Mouse (Mus musculus) gastrocnemius, adult 18-20 months (tissue): ENCODE data around the gene Sh3bp2. TPM values are rescaled to one million over a fixed set of nuclear protein-coding genes. Genes with fewer than 3 reads are reported as not detected.
A peak's percentile ranks its signal among the peaks of the same experiment; 100 is the strongest.

ENCODE experiments used
- DNase-seq: peaks from one replicate; pipeline ENCODE4 v3.0.0; 2021; ENCODE audit warnings: low spot score
- total RNA-seq, 2 experiments: library from RNA; stranded (reverse); gene quantifications; 2 replicates each; pipeline ENCODE4 v1.2.3; 2021

The Sh3bp2 gene
- total RNA-seq, 2 experiments from 2014 or later = 0.59 to 1.4 TPM

GRCm38 (mm10) chr5:34524511-34524910 is 1.1 kb upstream of the Sh3bp2 start:
- no peak for DNase-seq

GRCm38 (mm10) chr5:34526477-34526775 is 788 bp downstream of the Sh3bp2 start:
- DNase-seq = no peak

- DNase-seq = no peak
Observed at GRCm38 (mm10) chr5:34527352-34527751, 1.7 kb downstream of the Sh3bp2 start.

- no peak for DNase-seq
Observed at GRCm38 (mm10) chr5:34528724-34529123, 3.1 kb downstream of the Sh3bp2 start.

- DNase-seq = no peak
Observed at GRCm38 (mm10) chr5:34530116-34530515, 4.5 kb downstream of the Sh3bp2 start.

- no peak for DNase-seq
Observed at GRCm38 (mm10) chr5:34530687-34531086, 5.0 kb downstream of the Sh3bp2 start.

GRCm38 (mm10) chr5:34533066-34533465 is 7.4 kb downstream of the Sh3bp2 start:
- DNase-seq = no peak

GRCm38 (mm10) chr5:34533820-34534219 is 8.2 kb downstream of the Sh3bp2 start:
- no peak for DNase-seq

GRCm38 (mm10) chr5:34534776-34535581 is 9.3 kb downstream of the Sh3bp2 start:
- DNase-seq = peak; percentile 55

GRCm38 (mm10) chr5:34535831-34536230 is 10.2 kb downstream of the Sh3bp2 start:
- DNase-seq = no peak

GRCm38 (mm10) chr5:34538079-34538478 is 12.4 kb downstream of the Sh3bp2 start:
- no peak for DNase-seq

GRCm38 (mm10) chr5:34538527-34538926 is 12.9 kb downstream of the Sh3bp2 start:
- DNase-seq = no peak

GRCm38 (mm10) chr5:34539121-34539520 is 13.5 kb downstream of the Sh3bp2 start:
- no peak for DNase-seq

- DNase-seq = no peak
Observed at GRCm38 (mm10) chr5:34542166-34542565, 16.5 kb downstream of the Sh3bp2 start.

- no peak for DNase-seq
Observed at GRCm38 (mm10) chr5:34543114-34543513, 17.5 kb downstream of the Sh3bp2 start.

GRCm38 (mm10) chr5:34547410-34547809 is 21.8 kb downstream of the Sh3bp2 start:
- DNase-seq = peak; percentile 31

GRCm38 (mm10) chr5:34549135-34549482 is 23.5 kb downstream of the Sh3bp2 start:
- DNase-seq = no peak

- no peak for DNase-seq
Observed at GRCm38 (mm10) chr5:34549483-34550221, 24.0 kb downstream of the Sh3bp2 start.

GRCm38 (mm10) chr5:34550251-34550650 is 24.6 kb downstream of the Sh3bp2 start:
- no peak for DNase-seq

- no peak for DNase-seq
Observed at GRCm38 (mm10) chr5:34551821-34552220, 26.2 kb downstream of the Sh3bp2 start.

- DNase-seq = no peak
Observed at GRCm38 (mm10) chr5:34563854-34564253, 38.2 kb downstream of the Sh3bp2 start.

GRCm38 (mm10) chr5:34564291-34564690 is 38.7 kb downstream of the Sh3bp2 start:
- no peak for DNase-seq
